Mouse (Mus musculus): ENCODE measurements at regions not wholly inside any gene's neighbourhood (a gene's known extent, or its start where the extent isn't known, plus 50 kb on each side); places are given as distances from the start of the nearest gene placed in this dataset.
A peak's percentile ranks its signal among the peaks of the same experiment; 100 is the strongest.

DNA sequence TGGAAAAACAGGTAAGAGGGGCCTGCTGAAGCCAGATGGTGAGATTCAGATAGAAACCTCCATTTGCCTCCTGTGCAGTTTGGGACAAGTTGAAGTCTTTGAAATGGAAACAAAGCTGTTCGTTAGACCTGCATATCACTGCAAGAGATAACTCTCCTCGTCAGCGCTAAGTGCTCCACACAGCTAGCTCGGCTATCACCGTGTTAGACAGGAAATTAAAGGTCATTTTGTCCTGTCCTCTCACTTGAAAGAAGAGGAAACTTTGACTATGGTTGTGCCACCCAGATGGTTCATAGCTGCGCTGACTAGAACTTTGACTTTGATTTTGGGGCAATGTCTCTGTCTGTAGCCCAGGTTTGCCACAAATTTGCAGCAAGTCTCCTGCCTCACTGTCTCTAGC, 198.5 kb upstream of the Bcl6 start:
- Histone ChIP-seq H3K36me3 (ENCODE audit: control insufficient read depth, insufficient read depth, low read length) (no peaks in the 10 kb centered on the region), H3K27ac (ENCODE audit: control insufficient read depth, insufficient read depth, low read length) (no peak overlapping the region), H3K4me3 (ENCODE audit: control insufficient read depth, insufficient read depth, low read length) (no peak overlapping the region), H3K4me1 (replicated peaks; ENCODE audit: control insufficient read depth, insufficient read depth, low read length) (peaks cover 26% of the 10 kb centered on the region), H3K27me3 (ENCODE audit: control insufficient read depth, insufficient read depth, low read length) (no peaks in the 10 kb centered on the region)
- no peak for TF ChIP-seq POLR2A (IDR thresholded peaks at IDR 0.05; ENCODE audit: control insufficient read depth, extremely low read depth, insufficient read depth, low read length, poor library complexity)
- no peak for TF ChIP-seq CTCF (IDR thresholded peaks at IDR 0.05; ENCODE audit: borderline replicate concordance, control insufficient read depth, extremely low read depth, insufficient read depth, low read length, poor library complexity)
- DNase-seq = no peak
- 69% methylated on average over 6 of the region's 6 CpGs for WGBS

DNA sequence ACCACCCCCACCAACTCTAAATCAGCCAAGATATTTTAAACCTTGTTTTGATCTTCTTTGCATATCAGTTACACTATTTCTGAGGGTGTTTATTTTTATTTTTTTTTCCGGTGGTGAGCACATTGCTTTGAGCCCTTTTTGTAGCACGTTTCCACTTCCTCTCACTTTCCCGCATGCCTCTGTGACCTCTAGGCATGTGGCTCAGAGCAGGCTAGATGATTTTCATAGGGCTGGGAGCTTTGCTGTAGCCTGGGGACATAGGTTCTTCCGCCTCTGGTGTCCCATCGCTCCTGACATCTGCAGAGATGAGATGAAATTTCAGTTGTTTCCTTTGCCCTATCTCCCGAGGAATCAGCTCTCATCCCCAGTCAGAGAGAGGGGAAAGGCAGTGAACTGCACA, 197.3 kb upstream of the Bcl6 start:
- WGBS = 18% methylated on average over 6 of the region's 6 CpGs
- no peak for TF ChIP-seq POLR2A (IDR thresholded peaks at IDR 0.05; ENCODE audit: control insufficient read depth, extremely low read depth, insufficient read depth, low read length, poor library complexity)
- TF ChIP-seq CTCF (IDR thresholded peaks at IDR 0.05; ENCODE audit: borderline replicate concordance, control insufficient read depth, extremely low read depth, insufficient read depth, low read length, poor library complexity) = no peak
- no peaks in the 10 kb centered on the region for H3K36me3 ChIP-seq (ENCODE audit: control insufficient read depth, insufficient read depth, low read length)
- peaks cover 37% of the 10 kb centered on the region for H3K4me1 ChIP-seq (replicated peaks; ENCODE audit: control insufficient read depth, insufficient read depth, low read length)
- DNase-seq = no peak
- H3K27me3 ChIP-seq (ENCODE audit: control insufficient read depth, insufficient read depth, low read length) = no peaks in the 10 kb centered on the region
- H3K27ac ChIP-seq (ENCODE audit: control insufficient read depth, insufficient read depth, low read length) = peak overlapping the region; percentile 28
- no peak overlapping the region for H3K4me3 ChIP-seq (ENCODE audit: control insufficient read depth, insufficient read depth, low read length)

DNA sequence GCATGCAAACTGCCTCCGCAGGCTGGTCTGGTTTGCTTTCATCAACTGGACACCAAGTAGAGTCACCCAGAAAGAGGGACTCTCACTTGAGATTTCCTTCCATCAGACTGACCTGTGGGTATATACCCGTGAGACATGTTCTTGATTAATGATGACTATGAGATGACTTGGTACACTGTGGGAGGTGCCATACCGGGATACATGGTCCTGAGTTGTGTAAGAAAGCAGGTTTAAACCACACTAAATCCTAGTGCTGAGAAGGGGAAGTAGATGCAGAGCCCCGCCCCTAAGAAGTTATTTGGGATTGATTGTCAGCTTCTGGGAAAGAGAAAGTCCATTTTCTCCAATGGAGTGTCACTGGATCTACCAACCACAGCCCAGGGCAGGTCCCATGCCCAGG, 196.2 kb upstream of the Bcl6 start:
- Histone ChIP-seq H3K36me3 (ENCODE audit: control insufficient read depth, insufficient read depth, low read length) (no peaks in the 10 kb centered on the region), H3K27ac (ENCODE audit: control insufficient read depth, insufficient read depth, low read length) (no peak overlapping the region), H3K27me3 (ENCODE audit: control insufficient read depth, insufficient read depth, low read length) (no peaks in the 10 kb centered on the region), H3K4me1 (replicated peaks; ENCODE audit: control insufficient read depth, insufficient read depth, low read length) (peaks cover 45% of the 10 kb centered on the region), H3K4me3 (ENCODE audit: control insufficient read depth, insufficient read depth, low read length) (no peak overlapping the region)
- 89% methylated on average over 4 of the region's 4 CpGs for WGBS
- TF ChIP-seq POLR2A (IDR thresholded peaks at IDR 0.05; ENCODE audit: control insufficient read depth, extremely low read depth, insufficient read depth, low read length, poor library complexity) (no peak), CTCF (IDR thresholded peaks at IDR 0.05; ENCODE audit: borderline replicate concordance, control insufficient read depth, extremely low read depth, insufficient read depth, low read length, poor library complexity) (no peak)
- DNase-seq = no peak

DNA sequence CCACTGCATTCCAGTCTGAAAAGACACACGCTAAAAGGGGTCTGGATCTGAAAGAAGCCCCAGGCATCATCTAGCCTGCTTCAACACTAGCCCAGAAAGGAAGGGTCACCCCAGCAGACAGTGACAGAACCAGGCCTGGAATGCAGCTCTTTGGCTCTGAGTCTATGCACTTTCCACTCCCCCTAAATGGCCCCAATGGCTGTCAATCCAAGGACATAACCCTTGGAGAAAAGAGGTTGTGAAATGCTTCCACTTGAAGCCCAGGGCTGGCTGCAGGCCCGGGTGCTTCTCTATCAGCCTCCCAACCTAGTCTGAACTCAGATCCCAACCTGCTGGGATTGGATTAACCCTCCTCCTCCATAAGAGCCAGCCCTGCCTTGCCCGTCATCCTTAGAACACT, 194.6 kb upstream of the Bcl6 start:
- Histone ChIP-seq H3K4me3 (ENCODE audit: control insufficient read depth, insufficient read depth, low read length) (no peak overlapping the region), H3K27ac (ENCODE audit: control insufficient read depth, insufficient read depth, low read length) (no peak overlapping the region), H3K36me3 (ENCODE audit: control insufficient read depth, insufficient read depth, low read length) (no peaks in the 10 kb centered on the region), H3K27me3 (ENCODE audit: control insufficient read depth, insufficient read depth, low read length) (no peaks in the 10 kb centered on the region), H3K4me1 (replicated peaks; ENCODE audit: control insufficient read depth, insufficient read depth, low read length) (peaks cover 50% of the 10 kb centered on the region)
- DNase-seq = no peak
- 93% methylated on average over 3 of the region's 3 CpGs for WGBS
- TF ChIP-seq CTCF (IDR thresholded peaks at IDR 0.05; ENCODE audit: borderline replicate concordance, control insufficient read depth, extremely low read depth, insufficient read depth, low read length, poor library complexity) = no peak

DNA sequence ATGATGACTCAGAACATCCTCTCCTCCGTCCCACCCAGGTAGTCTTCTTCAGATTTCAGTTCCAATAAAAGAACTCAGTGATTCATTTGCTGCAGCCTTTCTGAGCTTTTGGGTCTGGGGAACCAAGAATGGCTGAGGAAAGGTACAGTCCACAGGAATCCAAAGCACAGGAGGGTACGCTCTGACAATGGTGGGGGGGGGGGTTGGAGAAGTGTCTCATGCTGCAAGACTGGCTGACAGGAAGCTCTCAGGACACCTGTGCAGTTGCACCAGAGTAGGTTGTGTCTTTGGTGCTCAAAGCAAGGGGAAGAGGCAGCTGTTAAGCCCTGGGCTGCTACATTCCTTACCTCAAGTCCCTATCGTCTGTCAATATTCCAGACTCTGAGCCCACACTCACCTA, 192.7 kb upstream of the Bcl6 start:
- DNase-seq = peak; percentile 51
- no peak for TF ChIP-seq POLR2A (IDR thresholded peaks at IDR 0.05; ENCODE audit: control insufficient read depth, extremely low read depth, insufficient read depth, low read length, poor library complexity)
- no peak for TF ChIP-seq CTCF (IDR thresholded peaks at IDR 0.05; ENCODE audit: borderline replicate concordance, control insufficient read depth, extremely low read depth, insufficient read depth, low read length, poor library complexity)
- Histone ChIP-seq H3K4me3 (ENCODE audit: control insufficient read depth, insufficient read depth, low read length) (no peak overlapping the region), H3K4me1 (replicated peaks; ENCODE audit: control insufficient read depth, insufficient read depth, low read length) (peaks cover 41% of the 10 kb centered on the region), H3K27me3 (ENCODE audit: control insufficient read depth, insufficient read depth, low read length) (no peaks in the 10 kb centered on the region), H3K27ac (ENCODE audit: control insufficient read depth, insufficient read depth, low read length) (peak overlapping the region; percentile 37; the same call in 1 of the 2 replicates), H3K36me3 (ENCODE audit: control insufficient read depth, insufficient read depth, low read length) (no peaks in the 10 kb centered on the region)
- WGBS = 23% methylated on average over 3 of the region's 3 CpGs

DNA sequence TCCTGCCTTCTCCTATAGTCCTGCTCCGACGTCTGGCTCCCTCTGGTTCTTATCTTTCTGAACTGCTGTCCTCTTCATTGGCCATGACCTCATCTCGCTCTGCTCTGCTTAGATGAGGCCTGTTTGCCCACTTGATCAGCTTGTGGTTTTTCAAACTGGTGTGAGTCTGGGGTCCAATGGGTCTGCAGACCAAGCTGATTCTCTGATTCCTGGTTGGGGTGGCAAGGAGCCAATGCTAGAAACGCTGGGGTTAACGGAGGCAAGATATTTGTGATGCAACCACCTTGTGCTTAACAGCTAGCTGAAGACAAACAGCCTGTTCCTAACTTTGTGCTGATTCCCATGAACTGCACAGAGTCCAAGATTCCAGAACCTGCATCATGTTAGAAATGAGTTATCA, 192.0 kb upstream of the Bcl6 start:
- Histone ChIP-seq H3K4me1 (replicated peaks; ENCODE audit: control insufficient read depth, insufficient read depth, low read length) (peaks cover 39% of the 10 kb centered on the region), H3K27ac (ENCODE audit: control insufficient read depth, insufficient read depth, low read length) (no peak overlapping the region), H3K36me3 (ENCODE audit: control insufficient read depth, insufficient read depth, low read length) (no peaks in the 10 kb centered on the region), H3K27me3 (ENCODE audit: control insufficient read depth, insufficient read depth, low read length) (no peaks in the 10 kb centered on the region), H3K4me3 (ENCODE audit: control insufficient read depth, insufficient read depth, low read length) (no peak overlapping the region)
- DNase-seq = no peak
- TF ChIP-seq CTCF (IDR thresholded peaks at IDR 0.05; ENCODE audit: borderline replicate concordance, control insufficient read depth, extremely low read depth, insufficient read depth, low read length, poor library complexity) (no peak), POLR2A (IDR thresholded peaks at IDR 0.05; ENCODE audit: control insufficient read depth, extremely low read depth, insufficient read depth, low read length, poor library complexity) (no peak)
- 92% methylated on average over 5 of the region's 5 CpGs for WGBS

DNA sequence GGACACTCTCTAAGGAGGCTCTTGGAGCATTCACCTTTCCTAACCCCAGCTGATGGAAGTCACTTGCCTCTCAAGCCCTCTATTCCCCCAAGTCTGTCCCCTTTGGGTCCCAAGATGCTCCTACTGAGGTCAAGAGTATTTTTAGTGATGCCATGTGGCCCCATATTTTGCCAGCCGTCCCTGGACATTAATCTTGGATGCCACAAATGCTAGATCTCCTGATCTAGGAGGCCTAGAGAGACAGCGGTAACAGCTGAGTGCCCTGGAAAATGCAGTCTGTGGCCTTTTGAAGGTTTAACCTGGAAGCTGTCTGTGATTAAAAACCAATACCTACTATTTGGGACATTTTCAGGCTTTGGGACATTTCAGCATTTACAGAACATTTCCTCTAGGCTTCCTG, 188.9 kb upstream of the Bcl6 start:
- no peaks in the 10 kb centered on the region for H3K27me3 ChIP-seq (ENCODE audit: control insufficient read depth, insufficient read depth, low read length)
- 93% methylated on average over 2 of the region's 2 CpGs for WGBS

More for the DNA sequence above, 188.9 kb upstream of the Bcl6 start:
- TF ChIP-seq POLR2A (IDR thresholded peaks at IDR 0.05; ENCODE audit: control insufficient read depth, extremely low read depth, insufficient read depth, low read length, poor library complexity) = no peak
- TF ChIP-seq CTCF (IDR thresholded peaks at IDR 0.05; ENCODE audit: borderline replicate concordance, control insufficient read depth, extremely low read depth, insufficient read depth, low read length, poor library complexity) = no peak
- Histone ChIP-seq H3K27ac (ENCODE audit: control insufficient read depth, insufficient read depth, low read length) (no peak overlapping the region), H3K4me3 (ENCODE audit: control insufficient read depth, insufficient read depth, low read length) (no peak overlapping the region), H3K4me1 (replicated peaks; ENCODE audit: control insufficient read depth, insufficient read depth, low read length) (peaks cover 50% of the 10 kb centered on the region), H3K36me3 (ENCODE audit: control insufficient read depth, insufficient read depth, low read length) (no peaks in the 10 kb centered on the region)
- DNase-seq = no peak
